Mouse (Mus musculus) liver, adult (tissue): ENCODE results near the gene Dazap2.

Experiments used
- GATA4 ChIP-seq: IDR thresholded peaks from 2 replicates; pipeline ENCODE4 v1.6.1; 2014; ENCODE audit warnings: mild to moderate bottlenecking, low read length; ENCODE audit not compliant: insufficient replicate concordance

Gene Dazap2

GRCm38 (mm10) chr15:100599276-100600046, 15.7 kb upstream of the Dazap2 start, which contains the start of gene Pou6f1:
Gene Pou6f1, minus strand, starts transcription at chr15:100599984.
- TF ChIP-seq GATA4, result no peak

GRCm38 (mm10) chr15:100600047-100600695, 15.0 kb upstream of the Dazap2 start:
- no peak for TF ChIP-seq GATA4

- no peak for TF ChIP-seq GATA4
These were observed 14.4 kb upstream of the Dazap2 start for GRCm38 (mm10) chr15:100600696-100601272.

- no peak for TF ChIP-seq GATA4
These were observed 13.5 kb upstream of the Dazap2 start for GRCm38 (mm10) chr15:100601669-100602068.

GRCm38 (mm10) chr15:100611951-100612350, 3.2 kb upstream of the Dazap2 start:
- no peak for TF ChIP-seq GATA4

- no peak for TF ChIP-seq GATA4
These were observed 2.7 kb upstream of the Dazap2 start for GRCm38 (mm10) chr15:100612432-100612831.

- no peak for TF ChIP-seq GATA4
These were observed 1.6 kb upstream of the Dazap2 start for GRCm38 (mm10) chr15:100613584-100613983.

GRCm38 (mm10) chr15:100614218-100614995, 742 bp upstream of the Dazap2 start:
- no peak for TF ChIP-seq GATA4

GRCm38 (mm10) chr15:100615825-100616220, 674 bp downstream of the Dazap2 start:
- TF ChIP-seq GATA4, result no peak

GRCm38 (mm10) chr15:100616221-100616620, 1.1 kb downstream of the Dazap2 start:
- TF ChIP-seq GATA4, result no peak

- TF ChIP-seq GATA4, result no peak
These were observed 4.1 kb downstream of the Dazap2 start for GRCm38 (mm10) chr15:100619200-100619599.

GRCm38 (mm10) chr15:100622164-100622563, 7.0 kb downstream of the Dazap2 start:
- TF ChIP-seq GATA4, result no peak

- no peak for TF ChIP-seq GATA4
These were observed 8.6 kb downstream of the Dazap2 start for GRCm38 (mm10) chr15:100623754-100624153.

GRCm38 (mm10) chr15:100624435-100624834, 9.3 kb downstream of the Dazap2 start:
- TF ChIP-seq GATA4, result no peak

- no peak for TF ChIP-seq GATA4
These were observed 12.1 kb downstream of the Dazap2 start for GRCm38 (mm10) chr15:100627287-100627686.

GRCm38 (mm10) chr15:100627774-100628370, 12.7 kb downstream of the Dazap2 start:
- TF ChIP-seq GATA4, result no peak

- TF ChIP-seq GATA4, result no peak
These were observed 13.6 kb downstream of the Dazap2 start for GRCm38 (mm10) chr15:100628797-100629196.
